Mouse (Mus musculus) adrenal gland, postnatal 4 days (tissue): Measurements from ENCODE around the gene Gzme. TPM values are rescaled to one million over a fixed set of nuclear protein-coding genes. Genes with fewer than 3 reads are reported as not detected.

Experiments used
- microRNA-seq: library from miRNA; unstranded; fragments of <30 nt; microRNA quantifications from one replicate; pipeline ENCODE4 v1.2.0, GENCODE M21; 2021
- total RNA-seq, 2 experiments: library from RNA; stranded (reverse); gene quantifications; 2 replicates each; pipeline ENCODE4 v1.2.3; 2021

Gzme gene
- total RNA-seq, 2 experiments from 2014 or later: not detected

Small RNA genes lying within 50 kb of the gene (microRNA-seq; reads per million reads assigned to microRNA genes)
- gene Mir6949: not detected

Other genes with a start within 250 kb of the Gzme start
- gene Cbln3, start 236.2 kb downstream of the Gzme start, total RNA-seq: under 1 TPM; 0.39 to 0.76 TPM
- 10 to 100 TPM; 29.7 to 29.9 TPM for gene Khnyn, start 235.7 kb downstream of the Gzme start, total RNA-seq
- gene Sdr39u1, start 220.3 kb downstream of the Gzme start, total RNA-seq: 10 to 100 TPM; 65.3 to 71.9 TPM
- 10 to 100 TPM; 10.4 to 19.2 TPM for gene Cma1, start 175.9 kb downstream of the Gzme start, total RNA-seq
- under 1 TPM; 0.62 to 0.76 TPM for gene Cma2, start 169.6 kb downstream of the Gzme start, total RNA-seq
- not detected for gene Mcpt1, start 102.7 kb downstream of the Gzme start, total RNA-seq
- gene Mcpt9, start 90.1 kb downstream of the Gzme start, total RNA-seq: not detected
- not detected for gene Mcpt2, start 78.6 kb downstream of the Gzme start, total RNA-seq
- gene Mcpt4, start 58.3 kb downstream of the Gzme start, total RNA-seq: 1 to 10 TPM; 4.3 to 8.3 TPM
- gene Mcpt8, start 35.4 kb downstream of the Gzme start, total RNA-seq: 1 to 10 TPM in 1 of 2 experiments, not detected in 1; 1.2 TPM
- 1 to 10 TPM in 1 of 2 experiments, under 1 TPM in 1; 0.90 to 2.5 TPM for gene Ctsg, start 18.1 kb downstream of the Gzme start, total RNA-seq
- gene Gzmd, start 12.0 kb upstream of the Gzme start, total RNA-seq: not detected
- not detected for gene Gzmg, start 39.0 kb upstream of the Gzme start, total RNA-seq
- not detected for gene Gzmn, start 54.0 kb upstream of the Gzme start, total RNA-seq
- not detected for gene Gzmf, start 90.8 kb upstream of the Gzme start, total RNA-seq
- gene Gzmc, start 114.0 kb upstream of the Gzme start, total RNA-seq: not detected
- under 1 TPM; 0.28 to 0.51 TPM for gene Gzmb, start 141.6 kb upstream of the Gzme start, total RNA-seq
- 1 to 10 TPM in 1 of 2 experiments, under 1 TPM in 1; 0.23 to 4.1 TPM for gene Atp12a, start 244.4 kb upstream of the Gzme start, total RNA-seq